Mouse (Mus musculus): ENCODE measurements around the gene Btbd11. TPM values are rescaled to one million over a fixed set of nuclear protein-coding genes. Genes with fewer than 3 reads are reported as not detected.

The Btbd11 gene
- polyA plus RNA-seq, 1 experiment from 2014 or later: 1.6 TPM

GRCm38 (mm10) chr10:85591986-85592385 is 205.4 kb downstream of the Btbd11 start:
- no peaks in the 10 kb centered on the region; the same call in 1 of the 2 replicates for H3K27me3 ChIP-seq (replicated peaks)
- H3K9me3 ChIP-seq: no peaks in the 10 kb centered on the region
- 0 out of 2 replicates have a peak, but pooled peaks have one; percentile 41 for ATAC-seq
- H3K36me3 ChIP-seq: no peaks in the 10 kb centered on the region
- no peak overlapping the region for H3K27ac ChIP-seq
- WGBS: 49% methylated on average over 6 of the region's 6 CpGs
- H3K4me2 ChIP-seq (replicated peaks): no peak overlapping the region
- H3K9ac ChIP-seq: no peak overlapping the region
- H3K4me1 ChIP-seq (replicated peaks): no peaks in the 10 kb centered on the region
- H3K4me3 ChIP-seq (replicated peaks): no peak overlapping the region

GRCm38 (mm10) chr10:85596301-85596700 is 209.7 kb downstream of the Btbd11 start:
- H3K9ac ChIP-seq: no peak overlapping the region
- no peak for ATAC-seq
- no peaks in the 10 kb centered on the region for H3K9me3 ChIP-seq
- H3K4me2 ChIP-seq (replicated peaks): no peak overlapping the region
- H3K4me3 ChIP-seq (replicated peaks): no peak overlapping the region
- peaks cover 3% of the 10 kb centered on the region; the same call in 1 of the 2 replicates for H3K27me3 ChIP-seq (replicated peaks)
- peaks cover 14% of the 10 kb centered on the region; the same call in 1 of the 2 replicates for H3K4me1 ChIP-seq (replicated peaks)
- WGBS: 78% methylated on average over 5 of the region's 5 CpGs
- H3K36me3 ChIP-seq: no peaks in the 10 kb centered on the region
- H3K27ac ChIP-seq: no peak overlapping the region

- Histone ChIP-seq H3K36me3 (no peaks in the 10 kb centered on the region), H3K9me3 (no peaks in the 10 kb centered on the region), H3K4me3 (replicated peaks) (peak overlapping the region; percentile 44), H3K9ac (peak overlapping the region; percentile 48), H3K4me1 (replicated peaks) (peaks cover 14% of the 10 kb centered on the region; the same call in 1 of the 2 replicates), H3K4me2 (replicated peaks) (peak overlapping the region; percentile 96), H3K27me3 (replicated peaks) (peaks cover 3% of the 10 kb centered on the region; the same call in 1 of the 2 replicates), H3K27ac (no peak overlapping the region)
- peak; percentile 65 for ATAC-seq
- 34% methylated on average over 9 of the region's 9 CpGs for WGBS
Measured at GRCm38 (mm10) chr10:85598093-85598599, 211.5 kb downstream of the Btbd11 start.

GRCm38 (mm10) chr10:85598603-85599542 is 212.3 kb downstream of the Btbd11 start:
- Histone ChIP-seq H3K9ac (peak overlapping the region; percentile 48), H3K4me1 (replicated peaks) (peaks cover 14% of the 10 kb centered on the region; the same call in 1 of the 2 replicates), H3K4me2 (replicated peaks) (peak overlapping the region; percentile 96), H3K27me3 (replicated peaks) (peaks cover 3% of the 10 kb centered on the region; the same call in 1 of the 2 replicates), H3K9me3 (no peaks in the 10 kb centered on the region), H3K4me3 (replicated peaks) (peak overlapping the region; percentile 44), H3K36me3 (no peaks in the 10 kb centered on the region), H3K27ac (no peak overlapping the region)
- WGBS: 1% methylated on average over 41 of the region's 41 CpGs
- peak; percentile 61 for ATAC-seq

GRCm38 (mm10) chr10:85602546-85602945 is 215.9 kb downstream of the Btbd11 start:
- Histone ChIP-seq H3K27ac (no peak overlapping the region), H3K4me2 (replicated peaks) (no peak overlapping the region), H3K36me3 (no peaks in the 10 kb centered on the region), H3K27me3 (replicated peaks) (peaks cover 3% of the 10 kb centered on the region; the same call in 1 of the 2 replicates), H3K9me3 (no peaks in the 10 kb centered on the region), H3K4me3 (replicated peaks) (no peak overlapping the region), H3K4me1 (replicated peaks) (peaks cover 14% of the 10 kb centered on the region; the same call in 1 of the 2 replicates), H3K9ac (no peak overlapping the region)
- no peak for ATAC-seq
- 83% methylated on average over 11 of the region's 11 CpGs for WGBS

GRCm38 (mm10) chr10:85604556-85604955 is 217.9 kb downstream of the Btbd11 start:
- H3K9ac ChIP-seq: no peak overlapping the region
- no peak overlapping the region for H3K4me2 ChIP-seq (replicated peaks)
- H3K27ac ChIP-seq: no peak overlapping the region
- H3K9me3 ChIP-seq: no peaks in the 10 kb centered on the region
- H3K27me3 ChIP-seq (replicated peaks): no peaks in the 10 kb centered on the region
- ATAC-seq: no peak
- 72% methylated on average over 9 of the region's 9 CpGs for WGBS
- H3K36me3 ChIP-seq: no peaks in the 10 kb centered on the region
- no peaks in the 10 kb centered on the region for H3K4me1 ChIP-seq (replicated peaks)
- no peak overlapping the region for H3K4me3 ChIP-seq (replicated peaks)

GRCm38 (mm10) chr10:85608550-85609278 is 222.1 kb downstream of the Btbd11 start:
- no peak overlapping the region for H3K27ac ChIP-seq
- H3K9me3 ChIP-seq: no peaks in the 10 kb centered on the region
- no peak overlapping the region for H3K4me3 ChIP-seq (replicated peaks)
- no peak overlapping the region for H3K4me2 ChIP-seq (replicated peaks)
- H3K27me3 ChIP-seq (replicated peaks): no peaks in the 10 kb centered on the region
- WGBS: 85% methylated on average over 14 of the region's 14 CpGs
- no peak for ATAC-seq
- H3K9ac ChIP-seq: no peak overlapping the region
- no peaks in the 10 kb centered on the region for H3K36me3 ChIP-seq
- H3K4me1 ChIP-seq (replicated peaks): no peaks in the 10 kb centered on the region

- no peak for ATAC-seq
- Histone ChIP-seq H3K27ac (no peak overlapping the region), H3K4me2 (replicated peaks) (no peak overlapping the region), H3K36me3 (no peaks in the 10 kb centered on the region), H3K27me3 (replicated peaks) (no peaks in the 10 kb centered on the region), H3K4me1 (replicated peaks) (no peaks in the 10 kb centered on the region), H3K4me3 (replicated peaks) (no peak overlapping the region), H3K9me3 (no peaks in the 10 kb centered on the region), H3K9ac (no peak overlapping the region)
- WGBS: 64% methylated on average over 8 of the region's 8 CpGs
Measured at GRCm38 (mm10) chr10:85617080-85617479, 230.5 kb downstream of the Btbd11 start.

GRCm38 (mm10) chr10:85617501-85618417 is 231.1 kb downstream of the Btbd11 start:
- no peak overlapping the region for H3K27ac ChIP-seq
- no peaks in the 10 kb centered on the region for H3K36me3 ChIP-seq
- no peak overlapping the region for H3K4me2 ChIP-seq (replicated peaks)
- H3K4me3 ChIP-seq (replicated peaks): no peak overlapping the region
- WGBS: 69% methylated on average over 12 of the region's 12 CpGs
- H3K27me3 ChIP-seq (replicated peaks): no peaks in the 10 kb centered on the region
- no peak for ATAC-seq
- H3K4me1 ChIP-seq (replicated peaks): no peaks in the 10 kb centered on the region
- H3K9ac ChIP-seq: no peak overlapping the region
- H3K9me3 ChIP-seq: no peaks in the 10 kb centered on the region

- Histone ChIP-seq H3K4me2 (replicated peaks) (no peak overlapping the region), H3K4me3 (replicated peaks) (no peak overlapping the region), H3K36me3 (no peaks in the 10 kb centered on the region), H3K9me3 (no peaks in the 10 kb centered on the region), H3K9ac (no peak overlapping the region), H3K4me1 (replicated peaks) (peaks cover 3% of the 10 kb centered on the region; the same call in 1 of the 2 replicates), H3K27ac (no peak overlapping the region), H3K27me3 (replicated peaks) (no peaks in the 10 kb centered on the region)
- WGBS: 89% methylated on average over 6 of the region's 6 CpGs
- no peak for ATAC-seq
Measured at GRCm38 (mm10) chr10:85621067-85621466, 234.5 kb downstream of the Btbd11 start.

GRCm38 (mm10) chr10:85624504-85625169 is 238.0 kb downstream of the Btbd11 start:
- Histone ChIP-seq H3K9ac (peak overlapping the region; percentile 23; the same call in 1 of the 2 replicates), H3K27me3 (replicated peaks) (no peaks in the 10 kb centered on the region), H3K36me3 (no peaks in the 10 kb centered on the region), H3K9me3 (no peaks in the 10 kb centered on the region), H3K4me1 (replicated peaks) (peaks cover 3% of the 10 kb centered on the region; the same call in 1 of the 2 replicates), H3K4me3 (replicated peaks) (peak overlapping the region; percentile 42), H3K4me2 (replicated peaks) (peak overlapping the region; percentile 93), H3K27ac (no peak overlapping the region)
- peak; percentile 75; the same call in 1 of the 2 replicates for ATAC-seq
- 3% methylated on average over 31 of the region's 31 CpGs for WGBS
